Mouse (Mus musculus) limb, embryonic 11.5 days (tissue): ENCODE results near the gene Sec14l4. TPM values are rescaled to one million over a fixed set of nuclear protein-coding genes. Genes with fewer than 3 reads are reported as not detected.

Experiments
- ATAC-seq: fragments of 200-750 bp; cut with Nextera tagmentation; 2 replicates; pipeline ENCODE4 v1.8.0; 2017; ENCODE audit warnings: low read depth; ENCODE audit not compliant: insufficient number of reproducible peaks, low FRiP score, low TSS enrichment
- DNase-seq: peaks from one replicate; pipeline ENCODE4 v3.0.0-alpha.2; 2015; ENCODE audit warnings: low spot score
- H3K27ac ChIP-seq: fragments of 300-500 bp; sonication (generic); replicated peaks from 2 replicates; pipeline ENCODE4 v1.5.1; 2014; ENCODE audit warnings: low read depth, mild to moderate bottlenecking, low read length
- H3K27me3 ChIP-seq: fragments of 300-500 bp; sonication (generic); 2 replicates; pipeline ENCODE4 v1.6.1; 2014; ENCODE audit warnings: mild to moderate bottlenecking, low read length, mixed read lengths; ENCODE audit not compliant: control insufficient read depth, insufficient read depth
- H3K36me3 ChIP-seq: fragments of 300-500 bp; sonication (generic); 2 replicates; pipeline ENCODE4 v1.6.1; 2014; ENCODE audit warnings: mild to moderate bottlenecking, low read length, moderate library complexity, mixed read lengths; ENCODE audit not compliant: control insufficient read depth, insufficient read depth
- H3K4me1 ChIP-seq: fragments of 300-500 bp; sonication (generic); 2 replicates; pipeline ENCODE4 v1.6.1; 2014; ENCODE audit warnings: low read length, mixed read lengths; ENCODE audit not compliant: control insufficient read depth, insufficient read depth
- H3K4me2 ChIP-seq: fragments of 300-500 bp; sonication (generic); 2 replicates; pipeline ENCODE4 v1.6.1; 2014; ENCODE audit warnings: low read depth, mild to moderate bottlenecking, moderate library complexity; ENCODE audit not compliant: severe bottlenecking
- H3K4me3 ChIP-seq: fragments of 300-500 bp; sonication (generic); 2 replicates; pipeline ENCODE4 v1.5.1; 2014; ENCODE audit warnings: low read depth, low read length
- H3K9ac ChIP-seq: fragments of 300-500 bp; sonication (generic); 2 replicates; pipeline ENCODE4 v1.6.1; 2014; ENCODE audit warnings: mild to moderate bottlenecking, low read length
- H3K9me3 ChIP-seq: fragments of 300-500 bp; sonication (generic); 2 replicates; pipeline ENCODE4 v1.6.1; 2016; ENCODE audit warnings: low read length; ENCODE audit not compliant: control insufficient read depth
- WGBS: fragments of 180-500 bp; shearing (Covaris S2); extraction: QIAGEN DNeasy Blood & Tissue Kit; methylation state at CpG from one replicate; pipeline ENCODE4 v1.1.7; 2014; 5-methylcytosine and 5-hydroxymethylcytosine counted together
- polyA plus RNA-seq: library from polyadenylated mRNA; unstranded; fragments of >200 nt; fragmentation: Nextera tagmentation; extraction: Ambion mirVana; gene quantifications from 2 replicates; pipeline ENCODE4 v1.2.1, GENCODE M21; 2014

The Sec14l4 gene
- not detected in 2 replicates for polyA plus RNA-seq

- DNase-seq (no peak), ATAC-seq (no peak)
- Histone ChIP-seq H3K9me3 (no peaks in the 10 kb centered on the region), H3K27ac (no peak within 1 kb of the TSS), H3K4me1 (no peaks in the 10 kb centered on the region), H3K4me3 (no peak within 1 kb of the TSS), H3K9ac (no peak within 1 kb of the TSS), H3K4me2 (no peak within 1 kb of the TSS), H3K27me3 (peaks cover 4% of the 10 kb centered on the region; the same call in 1 of the 2 replicates), H3K36me3 (no peaks in the 10 kb centered on the region)
- WGBS: 26% methylated on average over 16 of the region's 16 CpGs
Measured at GRCm38 (mm10) chr11:4031126-4031941, at the start of gene Sec14l4. Gene Sec14l4 (plus strand): TSS chr11:4031462.

GRCm38 (mm10) chr11:3981536-3981935, 49.7 kb upstream of the Sec14l4 start:
- Histone ChIP-seq H3K9ac (no peak overlapping the region), H3K36me3 (peaks cover 15% of the 10 kb centered on the region), H3K4me3 (no peak overlapping the region), H3K27me3 (no peaks in the 10 kb centered on the region), H3K4me2 (no peak overlapping the region), H3K9me3 (no peaks in the 10 kb centered on the region), H3K27ac (no peak overlapping the region), H3K4me1 (0 out of 2 replicates have a peak, but pooled peaks cover 10% of the 10 kb centered on the region)
- ATAC-seq: no peak
- no peak for DNase-seq
- WGBS: 72% methylated on average over 6 of the region's 6 CpGs

DNA sequence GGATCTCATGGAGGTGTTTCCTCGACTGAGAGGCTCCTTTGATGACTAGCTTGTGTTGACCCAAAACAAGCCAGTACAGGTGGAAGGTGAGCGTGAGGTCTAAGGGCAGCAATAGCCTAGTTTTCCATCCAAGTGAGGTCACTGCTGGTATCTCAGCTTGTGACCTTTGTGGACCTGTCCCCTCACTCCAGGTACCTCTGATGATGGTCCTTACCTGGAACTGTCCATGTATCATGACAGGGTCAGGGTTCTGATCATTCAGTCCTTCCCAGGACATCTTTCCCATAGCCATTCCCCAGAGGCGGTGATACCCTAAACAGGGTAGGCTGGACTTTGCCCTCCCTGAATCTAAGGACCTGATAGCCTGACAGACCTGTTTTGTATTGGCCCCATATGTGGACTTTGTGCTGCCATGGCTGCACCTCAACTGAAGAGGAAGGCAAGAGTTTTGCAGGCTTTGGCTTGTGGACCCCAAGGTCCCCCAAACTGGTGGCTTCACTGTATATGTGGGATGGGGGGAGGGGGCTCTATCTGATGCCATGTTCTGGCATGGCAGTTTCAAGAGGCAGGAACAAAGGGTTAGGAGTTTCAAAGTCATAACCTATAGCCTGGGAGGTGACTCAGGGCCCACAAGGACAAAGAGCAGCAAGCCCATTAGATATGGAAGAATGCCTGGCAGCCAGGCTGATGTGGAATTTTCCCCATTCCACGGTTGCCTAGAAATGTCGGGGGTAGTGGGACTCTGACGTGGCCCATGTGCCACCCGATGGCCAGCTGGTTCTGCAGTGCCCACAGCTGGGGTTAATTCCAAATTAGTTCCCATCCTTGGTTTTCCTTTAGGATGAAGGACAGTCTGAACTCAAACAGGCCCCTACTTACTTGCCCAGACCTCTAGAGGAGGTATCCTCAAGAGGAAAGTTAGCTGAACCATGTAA, 48.7 kb upstream of the Sec14l4 start:
- H3K9me3 ChIP-seq: no peaks in the 10 kb centered on the region
- H3K36me3 ChIP-seq: peaks cover 10% of the 10 kb centered on the region; the same call in 1 of the 2 replicates
- DNase-seq (no peak), ATAC-seq (no peak)
- H3K4me3 ChIP-seq: no peak overlapping the region
- H3K27ac ChIP-seq: no peak overlapping the region
- peak overlapping the region; percentile 68; the same call in 1 of the 2 replicates for H3K4me2 ChIP-seq
- H3K9ac ChIP-seq: no peak overlapping the region
- 0 out of 2 replicates have a peak, but pooled peaks cover 10% of the 10 kb centered on the region for H3K4me1 ChIP-seq
- WGBS: 70% methylated on average over 7 of the region's 7 CpGs
- no peaks in the 10 kb centered on the region for H3K27me3 ChIP-seq

DNA sequence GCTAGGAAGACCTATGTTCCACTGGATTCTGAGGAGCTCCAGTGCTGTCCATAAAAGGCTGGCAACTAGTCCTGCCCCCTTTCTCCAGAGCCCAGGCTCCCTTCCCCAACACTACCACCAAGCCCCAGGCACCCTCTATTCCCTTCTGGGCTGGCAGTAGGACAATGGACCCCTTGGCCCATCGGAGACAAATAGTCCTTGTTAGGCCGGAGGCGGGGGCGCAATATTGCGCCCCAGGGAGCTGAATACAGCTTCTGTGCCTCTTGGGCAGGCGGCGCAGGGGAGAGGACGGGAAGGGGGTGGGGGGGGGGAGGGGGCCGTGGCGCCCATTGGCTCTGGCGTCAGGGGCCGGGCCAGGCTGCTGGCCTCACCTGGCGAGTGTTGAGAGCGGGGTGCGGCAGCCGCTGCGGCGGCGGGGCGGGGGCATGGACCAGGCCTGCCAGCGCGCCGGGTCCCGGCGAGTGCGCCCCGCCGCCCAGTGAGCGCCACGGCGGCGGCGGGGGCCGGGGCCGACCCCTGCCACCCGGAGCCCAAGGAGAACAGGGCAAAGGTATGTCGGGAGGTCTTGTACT, 47.9 kb upstream of the Sec14l4 start, which contains the start of gene Gal3st1:
Gene Gal3st1 (plus strand): TSS at position 346 of the 572 bp plus-strand sequence.
- no peak within 1 kb of the TSS for H3K27ac ChIP-seq
- H3K4me1 ChIP-seq: 0 out of 2 replicates have a peak, but pooled peaks cover 10% of the 10 kb centered on the region
- peak; percentile 52 for DNase-seq
- peak; percentile 58 for ATAC-seq
- H3K9ac ChIP-seq: peak within 1 kb of the TSS; percentile 51; the same call in 1 of the 2 replicates
- WGBS: 1% methylated on average over 35 of the region's 37 CpGs
- H3K9me3 ChIP-seq: no peaks in the 10 kb centered on the region
- H3K27me3 ChIP-seq: no peaks in the 10 kb centered on the region
- peaks cover 5% of the 10 kb centered on the region; the same call in 1 of the 2 replicates for H3K36me3 ChIP-seq
- H3K4me2 ChIP-seq: peak within 1 kb of the TSS; percentile 68
- H3K4me3 ChIP-seq: peak within 1 kb of the TSS; percentile 32

DNA sequence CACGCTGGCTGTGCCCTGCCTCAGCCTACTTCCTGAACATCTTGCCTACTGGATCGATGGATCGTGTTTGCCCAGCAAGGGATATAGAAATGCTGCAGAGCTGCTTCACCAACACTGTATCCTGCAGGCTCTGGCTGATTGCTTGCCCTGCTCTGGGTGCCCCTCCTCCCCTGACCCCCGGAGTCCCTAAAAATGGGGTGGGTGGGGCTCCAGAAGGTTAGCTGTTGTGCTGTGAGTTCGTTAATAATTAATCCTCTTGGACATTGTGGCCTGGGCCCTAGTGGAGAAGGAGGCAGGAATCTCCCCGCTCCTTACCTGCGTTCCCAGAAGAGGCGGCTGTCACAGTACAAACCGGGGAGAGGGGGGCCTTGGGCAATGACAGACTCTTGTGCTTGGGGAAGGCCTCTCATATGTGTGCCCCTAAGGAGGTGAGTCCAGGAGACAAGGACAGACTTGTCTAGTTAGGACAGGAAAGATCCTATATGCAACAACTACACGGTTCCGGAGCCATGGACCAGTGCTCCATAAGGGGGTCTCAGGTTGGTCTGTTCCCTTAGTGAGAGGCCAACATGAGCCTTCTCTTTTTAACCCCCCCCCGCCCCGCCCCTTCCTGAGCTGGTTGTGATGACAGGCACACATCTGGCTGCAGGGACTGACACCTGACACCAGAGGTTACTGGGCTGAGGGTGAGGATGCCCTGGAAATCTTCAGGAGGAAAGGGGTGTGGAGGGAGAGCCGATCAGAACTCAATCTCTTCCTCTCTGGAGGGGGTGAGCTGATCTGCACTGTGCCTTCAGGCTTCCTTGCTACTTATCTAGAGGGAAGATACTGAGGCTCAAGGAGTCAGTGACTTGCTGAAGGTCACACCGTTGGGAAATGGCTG, 47.2 kb upstream of the Sec14l4 start:
- H3K9ac ChIP-seq: peak overlapping the region; percentile 51; the same call in 1 of the 2 replicates
- 10% methylated on average over 15 of the region's 15 CpGs for WGBS
- H3K9me3 ChIP-seq: no peaks in the 10 kb centered on the region
- peak overlapping the region; percentile 68 for H3K4me2 ChIP-seq
- H3K27me3 ChIP-seq: no peaks in the 10 kb centered on the region
- peak overlapping the region; percentile 32 for H3K4me3 ChIP-seq
- no peak overlapping the region for H3K27ac ChIP-seq
- ATAC-seq (peak; percentile 53; the same call in 1 of the 2 replicates), DNase-seq (peak; percentile 24)
- 0 out of 2 replicates have a peak, but pooled peaks cover 10% of the 10 kb centered on the region for H3K4me1 ChIP-seq
- peaks cover 2% of the 10 kb centered on the region; the same call in 1 of the 2 replicates for H3K36me3 ChIP-seq

DNA sequence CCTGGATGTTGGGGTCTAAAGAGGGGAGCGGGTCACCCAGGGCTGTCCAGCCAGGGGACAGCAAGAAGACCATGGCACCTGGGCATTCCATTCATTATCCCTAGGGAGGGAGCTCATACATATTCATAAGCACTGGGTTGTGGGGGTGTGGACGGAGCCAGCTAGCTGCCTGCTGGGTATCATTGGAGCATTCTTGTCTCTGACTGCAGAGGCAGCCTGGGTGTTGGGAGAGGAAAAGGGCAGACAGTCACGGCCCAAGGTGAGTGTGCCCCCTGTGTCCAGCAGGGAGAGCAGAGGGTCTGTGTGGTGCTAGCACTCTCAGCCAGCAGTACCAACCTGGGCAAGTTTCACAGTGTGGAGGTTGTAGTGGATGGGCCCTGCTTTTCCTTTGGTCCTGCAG, 41.5 kb upstream of the Sec14l4 start:
- no peak overlapping the region for H3K4me2 ChIP-seq
- DNase-seq (no peak), ATAC-seq (no peak)
- no peak overlapping the region for H3K4me3 ChIP-seq
- no peaks in the 10 kb centered on the region for H3K36me3 ChIP-seq
- H3K27me3 ChIP-seq: no peaks in the 10 kb centered on the region
- H3K27ac ChIP-seq: no peak overlapping the region
- WGBS: 51% methylated on average over 3 of the region's 3 CpGs
- no peak overlapping the region for H3K9ac ChIP-seq
- H3K9me3 ChIP-seq: no peaks in the 10 kb centered on the region
- 0 out of 2 replicates have a peak, but pooled peaks cover 3% of the 10 kb centered on the region for H3K4me1 ChIP-seq

- no peaks in the 10 kb centered on the region for H3K36me3 ChIP-seq
- ATAC-seq: no peak
- no peak overlapping the region for H3K4me3 ChIP-seq
- H3K27me3 ChIP-seq: peaks cover 12% of the 10 kb centered on the region
- H3K4me1 ChIP-seq: no peaks in the 10 kb centered on the region
- H3K4me2 ChIP-seq: no peak overlapping the region
- no peaks in the 10 kb centered on the region for H3K9me3 ChIP-seq
- DNase-seq: no peak
- no peak overlapping the region for H3K9ac ChIP-seq
- WGBS: 74% methylated on average over 6 of the region's 6 CpGs
- H3K27ac ChIP-seq: no peak overlapping the region
Measured at GRCm38 (mm10) chr11:3993132-3993531, 38.1 kb upstream of the Sec14l4 start.
